Mouse (Mus musculus): ENCODE data around the gene Fbxl17. TPM values are rescaled to one million over a fixed set of nuclear protein-coding genes. Genes with fewer than 3 reads are reported as not detected.

The Fbxl17 gene
- 2.8 and 3.0 TPM in 2 replicates for polyA plus RNA-seq (2014; fragmentation: Nextera tagmentation; extraction: Ambion mirVana)

DNA sequence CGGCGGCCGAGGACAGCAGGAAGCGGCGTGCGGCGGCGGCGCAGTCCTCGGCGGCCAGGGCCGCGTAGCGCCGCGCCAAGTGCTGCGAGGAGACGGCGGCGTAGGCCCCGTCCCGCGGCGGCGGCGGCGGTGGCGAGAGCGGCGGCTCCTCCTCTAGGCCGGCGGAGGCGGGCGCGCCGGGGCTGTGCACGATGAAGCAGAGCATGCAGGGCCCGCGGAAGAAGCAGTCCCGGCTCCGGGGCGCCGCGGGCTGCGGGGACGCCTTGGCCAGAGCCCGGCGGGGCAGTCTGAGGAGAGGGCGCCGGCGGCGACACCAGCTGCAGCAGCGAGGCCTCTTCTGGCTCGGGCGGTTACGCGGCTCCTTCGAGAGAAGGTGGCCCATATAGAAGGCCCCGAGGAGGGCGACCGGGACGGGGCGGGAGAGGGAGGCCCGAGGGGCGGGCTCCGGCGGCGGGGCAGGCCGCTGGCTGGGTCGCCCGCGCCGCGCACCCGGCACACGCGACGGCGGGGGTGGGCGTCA lies at the start of gene Fbxl17:
Gene Fbxl17 (minus strand): TSS at position 382 of the 520 bp plus-strand sequence.
- under 1% methylated on average over 72 of the region's 80 CpGs for WGBS
- Histone ChIP-seq H3K9me3 (ENCODE audit: control insufficient read depth, low read length) (no peaks in the 10 kb centered on the region), H3K4me1 (replicated peaks; ENCODE audit: control insufficient read depth, insufficient read depth, low read length) (peaks cover 27% of the 10 kb centered on the region), H3K4me3 (ENCODE audit: low read depth, low read length) (peak within 1 kb of the TSS; percentile 88), H3K4me2 (peak within 1 kb of the TSS; percentile 76), H3K27ac (ENCODE audit: low read depth, low read length) (peak within 1 kb of the TSS; percentile 96), H3K9ac (ENCODE audit: low read depth, low read length) (peak within 1 kb of the TSS; percentile 95), H3K27me3 (replicated peaks; ENCODE audit: control insufficient read depth, insufficient read depth, low read length) (no peaks in the 10 kb centered on the region), H3K36me3 (ENCODE audit: control insufficient read depth, insufficient read depth, low read length) (no peaks in the 10 kb centered on the region)
- ATAC-seq (replicated peaks; ENCODE audit: low FRiP score) (peak; percentile 71), DNase-seq (ENCODE audit: low spot score) (peak; percentile 75)

DNA sequence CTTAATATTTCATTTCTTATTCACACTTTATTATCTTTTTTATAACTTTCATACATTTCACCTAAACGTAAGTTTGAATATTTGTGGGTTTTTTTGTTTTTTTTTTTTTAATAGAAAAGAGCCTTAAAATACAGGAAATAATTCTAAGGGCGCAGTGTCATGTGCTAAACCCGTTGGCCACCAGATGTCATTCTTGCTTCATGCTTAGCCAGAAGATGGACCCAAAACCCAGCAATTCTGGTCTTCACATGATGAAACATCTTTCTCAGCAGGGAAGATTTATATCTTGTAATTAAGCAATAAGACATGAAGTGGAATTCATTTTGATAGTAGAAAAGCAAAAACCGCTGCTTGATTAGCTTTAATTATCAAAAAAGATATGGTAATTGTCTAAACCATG lies 47.6 kb upstream of the Fbxl17 start:
- WGBS: 81% methylated on average over 4 of the region's 4 CpGs
- H3K27me3 ChIP-seq (replicated peaks; ENCODE audit: control insufficient read depth, insufficient read depth, low read length): no peaks in the 10 kb centered on the region
- H3K27ac ChIP-seq (ENCODE audit: low read depth, low read length): no peak overlapping the region
- no peaks in the 10 kb centered on the region for H3K9me3 ChIP-seq (ENCODE audit: control insufficient read depth, low read length)
- no peaks in the 10 kb centered on the region for H3K36me3 ChIP-seq (ENCODE audit: control insufficient read depth, insufficient read depth, low read length)
- no peak overlapping the region for H3K4me3 ChIP-seq (ENCODE audit: low read depth, low read length)
- ATAC-seq (replicated peaks; ENCODE audit: low FRiP score): no peak
- H3K4me2 ChIP-seq: no peak overlapping the region
- DNase-seq (ENCODE audit: low spot score): no peak
- no peak overlapping the region for H3K9ac ChIP-seq (ENCODE audit: low read depth, low read length)
- H3K4me1 ChIP-seq (replicated peaks; ENCODE audit: control insufficient read depth, insufficient read depth, low read length): no peaks in the 10 kb centered on the region

DNA sequence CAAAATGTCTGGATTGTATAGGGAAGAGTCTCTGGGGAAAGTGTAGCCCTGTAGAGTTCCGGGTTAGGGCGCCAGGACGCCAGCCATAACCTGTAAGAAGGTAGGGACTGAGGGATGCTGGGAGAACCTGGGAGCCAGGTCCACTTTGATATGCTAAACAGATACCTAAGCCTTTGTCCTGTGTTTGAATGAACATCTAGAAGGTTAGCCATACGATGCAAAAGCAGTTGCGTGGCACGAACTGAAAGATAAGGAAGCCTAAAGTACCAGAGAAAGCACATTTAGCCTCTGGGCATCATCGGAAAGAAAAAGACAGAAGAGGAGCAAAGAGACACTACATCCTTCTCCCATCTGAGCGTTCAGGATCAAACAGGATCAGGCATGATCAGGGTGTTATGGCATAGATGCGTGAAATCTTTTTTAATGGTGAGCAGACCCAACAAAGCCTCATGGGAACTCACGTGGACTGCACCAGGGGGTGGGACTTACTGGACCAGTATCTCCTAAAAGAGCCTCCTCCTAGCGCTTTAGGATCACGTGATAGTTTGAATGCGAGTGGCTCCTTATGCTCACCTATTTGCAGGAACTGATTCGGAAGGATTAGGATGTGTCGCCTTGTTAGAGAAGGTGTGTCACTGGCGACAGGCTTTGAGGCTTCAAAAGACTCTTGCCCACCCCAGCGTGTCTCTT lies 34.9 kb upstream of the Fbxl17 start:
- Histone ChIP-seq H3K36me3 (ENCODE audit: control insufficient read depth, insufficient read depth, low read length) (no peaks in the 10 kb centered on the region), H3K9me3 (ENCODE audit: control insufficient read depth, low read length) (no peaks in the 10 kb centered on the region), H3K27me3 (replicated peaks; ENCODE audit: control insufficient read depth, insufficient read depth, low read length) (no peaks in the 10 kb centered on the region), H3K4me1 (replicated peaks; ENCODE audit: control insufficient read depth, insufficient read depth, low read length) (no peaks in the 10 kb centered on the region), H3K9ac (ENCODE audit: low read depth, low read length) (no peak overlapping the region), H3K27ac (ENCODE audit: low read depth, low read length) (no peak overlapping the region), H3K4me3 (ENCODE audit: low read depth, low read length) (no peak overlapping the region), H3K4me2 (no peak overlapping the region)
- ATAC-seq (replicated peaks; ENCODE audit: low FRiP score): no peak
- WGBS: 80% methylated on average over 17 of the region's 17 CpGs
- DNase-seq (ENCODE audit: low spot score): no peak

DNA sequence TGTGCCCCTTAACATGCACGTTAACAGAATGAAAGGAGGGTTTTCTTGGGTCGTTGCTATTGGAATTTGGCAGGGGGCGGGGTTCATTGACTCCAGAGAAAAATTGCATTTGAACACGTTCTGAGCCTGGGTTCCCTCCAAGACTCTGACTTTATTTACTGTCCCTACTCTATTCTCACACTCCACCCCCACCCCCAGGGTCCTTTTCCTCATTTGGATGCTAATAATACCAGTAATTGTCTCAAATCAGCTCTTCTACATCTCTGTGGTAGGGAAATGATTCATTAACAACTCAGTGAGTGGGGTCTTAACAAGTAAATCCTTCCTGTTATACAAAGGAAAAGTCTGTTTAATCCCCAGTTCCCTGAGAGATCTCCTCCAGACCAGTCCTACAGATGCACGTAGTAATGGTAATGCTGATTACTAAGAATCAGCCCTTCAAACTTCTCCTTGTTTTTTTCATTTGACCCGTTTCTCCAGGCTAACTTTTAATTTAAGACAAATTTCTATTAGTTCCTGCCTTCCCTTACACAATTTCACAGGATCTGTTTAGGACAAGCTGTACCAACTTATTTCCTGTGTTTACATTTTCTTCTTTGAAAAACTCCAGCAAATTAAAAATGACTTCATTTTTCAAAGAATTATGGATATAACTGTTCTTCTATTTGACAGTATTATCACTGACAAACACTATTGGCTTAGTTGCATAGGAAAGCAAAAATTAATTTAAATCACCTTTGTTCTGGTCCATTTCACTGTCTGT lies 33.4 kb upstream of the Fbxl17 start:
- Histone ChIP-seq H3K9ac (ENCODE audit: low read depth, low read length) (no peak overlapping the region), H3K4me1 (replicated peaks; ENCODE audit: control insufficient read depth, insufficient read depth, low read length) (no peaks in the 10 kb centered on the region), H3K27me3 (replicated peaks; ENCODE audit: control insufficient read depth, insufficient read depth, low read length) (no peaks in the 10 kb centered on the region), H3K27ac (ENCODE audit: low read depth, low read length) (no peak overlapping the region), H3K4me2 (no peak overlapping the region), H3K36me3 (ENCODE audit: control insufficient read depth, insufficient read depth, low read length) (no peaks in the 10 kb centered on the region), H3K9me3 (ENCODE audit: control insufficient read depth, low read length) (no peaks in the 10 kb centered on the region), H3K4me3 (ENCODE audit: low read depth, low read length) (no peak overlapping the region)
- 52% methylated on average over 6 of the region's 6 CpGs for WGBS
- DNase-seq (ENCODE audit: low spot score) (no peak), ATAC-seq (replicated peaks; ENCODE audit: low FRiP score) (no peak)

DNA sequence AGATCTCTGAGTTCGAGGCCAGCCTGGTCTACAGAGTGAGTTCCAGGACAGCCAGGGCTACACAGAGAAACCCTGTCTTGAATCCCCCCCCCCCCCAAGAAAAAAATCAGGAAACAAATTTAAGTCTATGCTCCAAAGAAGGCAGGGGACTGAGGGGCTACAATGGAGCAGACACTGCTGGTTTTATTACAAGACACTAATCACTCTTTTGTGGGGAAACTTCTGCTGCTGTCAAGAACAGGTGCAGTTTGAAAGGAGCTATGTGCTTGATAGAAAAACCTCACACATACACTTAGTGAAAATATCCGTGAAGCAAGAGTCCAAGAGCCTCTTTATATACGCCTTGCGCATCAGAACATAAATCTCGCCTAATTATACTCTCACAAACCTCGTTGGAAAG lies 29.7 kb upstream of the Fbxl17 start:
- H3K4me2 ChIP-seq: no peak overlapping the region
- no peak overlapping the region for H3K27ac ChIP-seq (ENCODE audit: low read depth, low read length)
- H3K27me3 ChIP-seq (replicated peaks; ENCODE audit: control insufficient read depth, insufficient read depth, low read length): no peaks in the 10 kb centered on the region
- H3K36me3 ChIP-seq (ENCODE audit: control insufficient read depth, insufficient read depth, low read length): no peaks in the 10 kb centered on the region
- no peak overlapping the region for H3K4me3 ChIP-seq (ENCODE audit: low read depth, low read length)
- ATAC-seq (replicated peaks; ENCODE audit: low FRiP score): no peak
- H3K4me1 ChIP-seq (replicated peaks; ENCODE audit: control insufficient read depth, insufficient read depth, low read length): no peaks in the 10 kb centered on the region
- 81% methylated on average over 6 of the region's 6 CpGs for WGBS
- H3K9me3 ChIP-seq (ENCODE audit: control insufficient read depth, low read length): no peaks in the 10 kb centered on the region
- no peak for DNase-seq (ENCODE audit: low spot score)
- H3K9ac ChIP-seq (ENCODE audit: low read depth, low read length): no peak overlapping the region

DNA sequence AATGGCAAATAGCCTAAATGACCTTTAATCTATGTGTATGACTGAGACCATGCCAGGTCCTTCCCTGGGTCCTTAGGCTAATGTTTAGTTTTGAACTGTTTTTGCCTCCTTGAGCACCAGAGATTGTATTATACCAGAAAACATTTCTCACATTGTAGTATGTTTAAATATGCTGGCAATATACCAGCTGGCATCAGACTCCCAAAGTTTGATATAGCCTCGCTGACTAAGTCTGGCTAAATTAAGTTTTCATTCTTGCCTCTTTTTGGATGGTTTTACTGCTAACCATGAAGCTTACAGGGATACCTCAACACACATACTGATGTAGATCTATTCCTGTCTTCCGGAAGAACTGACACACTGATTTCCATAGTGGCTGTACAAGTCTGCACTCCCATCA lies 20.9 kb upstream of the Fbxl17 start:
- no peak for DNase-seq (ENCODE audit: low spot score)
- Histone ChIP-seq H3K27ac (ENCODE audit: low read depth, low read length) (no peak overlapping the region), H3K9ac (ENCODE audit: low read depth, low read length) (no peak overlapping the region), H3K36me3 (ENCODE audit: control insufficient read depth, insufficient read depth, low read length) (no peaks in the 10 kb centered on the region), H3K4me1 (replicated peaks; ENCODE audit: control insufficient read depth, insufficient read depth, low read length) (no peaks in the 10 kb centered on the region), H3K27me3 (replicated peaks; ENCODE audit: control insufficient read depth, insufficient read depth, low read length) (no peaks in the 10 kb centered on the region), H3K4me3 (ENCODE audit: low read depth, low read length) (no peak overlapping the region), H3K9me3 (ENCODE audit: control insufficient read depth, low read length) (no peaks in the 10 kb centered on the region), H3K4me2 (no peak overlapping the region)
- WGBS: 89% methylated on average over 2 of the region's 2 CpGs
- no peak for ATAC-seq (replicated peaks; ENCODE audit: low FRiP score)

DNA sequence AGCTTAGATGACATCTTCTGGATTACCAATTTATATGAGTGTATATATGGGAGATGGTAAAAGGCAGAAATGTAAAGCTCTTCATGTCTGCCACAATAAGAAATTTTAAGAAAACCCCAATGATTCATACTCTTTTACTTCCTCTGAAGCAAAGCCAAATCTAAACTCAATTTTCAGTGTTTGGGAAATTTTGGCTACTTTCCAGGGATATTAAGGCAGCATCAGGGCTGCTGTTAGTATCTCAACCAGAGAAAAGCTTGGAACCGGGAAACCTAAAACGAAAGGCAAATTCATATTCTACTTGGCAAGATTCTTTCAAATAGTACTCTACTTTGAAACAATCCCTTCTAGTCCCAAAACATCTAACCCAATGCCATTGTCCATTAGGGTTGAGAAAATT lies 10.6 kb upstream of the Fbxl17 start:
- DNase-seq (ENCODE audit: low spot score): no peak
- Histone ChIP-seq H3K4me3 (ENCODE audit: low read depth, low read length) (no peak overlapping the region), H3K9me3 (ENCODE audit: control insufficient read depth, low read length) (no peaks in the 10 kb centered on the region), H3K27me3 (replicated peaks; ENCODE audit: control insufficient read depth, insufficient read depth, low read length) (no peaks in the 10 kb centered on the region), H3K4me2 (no peak overlapping the region), H3K9ac (ENCODE audit: low read depth, low read length) (no peak overlapping the region), H3K27ac (ENCODE audit: low read depth, low read length) (no peak overlapping the region), H3K36me3 (ENCODE audit: control insufficient read depth, insufficient read depth, low read length) (no peaks in the 10 kb centered on the region), H3K4me1 (replicated peaks; ENCODE audit: control insufficient read depth, insufficient read depth, low read length) (no peaks in the 10 kb centered on the region)
- 79% methylated on average over 2 of the region's 2 CpGs for WGBS
- ATAC-seq (replicated peaks; ENCODE audit: low FRiP score): no peak

DNA sequence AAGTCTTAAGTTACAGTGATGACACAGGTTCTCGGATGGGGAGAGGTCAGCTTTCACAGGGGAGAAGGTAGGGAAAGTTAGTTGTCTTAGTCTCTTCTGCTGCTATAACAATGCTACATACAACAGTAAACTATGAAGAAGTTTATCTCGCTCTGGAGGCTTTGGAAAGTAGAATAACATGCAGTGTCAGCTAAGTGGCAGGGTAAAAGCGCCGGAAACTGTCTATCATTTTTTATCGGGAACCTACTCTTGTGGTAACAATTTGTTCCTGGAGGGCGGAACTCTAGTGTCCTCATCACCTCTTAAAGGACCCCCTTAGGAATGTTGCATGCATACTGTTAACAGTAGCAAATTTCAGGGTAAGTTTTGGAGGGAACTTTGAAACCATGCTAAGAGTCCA lies 1.3 kb upstream of the Fbxl17 start:
- peak overlapping the region; percentile 88 for H3K4me3 ChIP-seq (ENCODE audit: low read depth, low read length)
- DNase-seq (ENCODE audit: low spot score): no peak
- no peaks in the 10 kb centered on the region for H3K27me3 ChIP-seq (replicated peaks; ENCODE audit: control insufficient read depth, insufficient read depth, low read length)
- ATAC-seq (replicated peaks; ENCODE audit: low FRiP score): no peak
- no peaks in the 10 kb centered on the region for H3K36me3 ChIP-seq (ENCODE audit: control insufficient read depth, insufficient read depth, low read length)
- peaks cover 25% of the 10 kb centered on the region for H3K4me1 ChIP-seq (replicated peaks; ENCODE audit: control insufficient read depth, insufficient read depth, low read length)
- 84% methylated on average over 6 of the region's 6 CpGs for whole genome bisulfite sequencing
- peak overlapping the region; percentile 96; the same call in 1 of the 2 replicates for H3K27ac ChIP-seq (ENCODE audit: low read depth, low read length)
- no peaks in the 10 kb centered on the region for H3K9me3 ChIP-seq (ENCODE audit: control insufficient read depth, low read length)
- H3K4me2 ChIP-seq: peak overlapping the region; percentile 76
- no peak overlapping the region; the same call in 1 of the 2 replicates for H3K9ac ChIP-seq (ENCODE audit: low read depth, low read length)
